Comparison of ENCODE assay signal across 17 mouse cellular contexts in the genomic region with DNA sequence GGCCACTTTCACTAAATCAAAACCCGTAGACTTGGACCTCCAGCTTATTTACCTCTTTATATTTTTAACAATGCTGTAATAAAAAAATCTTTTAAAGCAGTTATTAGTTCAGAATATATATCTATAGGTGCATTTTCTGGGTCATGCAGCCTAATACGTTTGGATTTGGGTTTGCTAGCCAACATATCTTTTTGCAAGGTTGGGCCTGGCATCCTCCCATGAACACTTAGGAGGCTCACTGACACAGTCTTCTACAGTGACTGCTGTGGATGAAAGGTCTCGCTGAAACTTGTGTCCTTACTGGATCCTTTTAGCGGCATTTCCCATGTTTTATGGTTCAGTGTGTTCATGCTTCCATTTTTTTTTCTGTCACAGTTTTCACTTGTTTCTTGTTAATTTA. TPM values are rescaled to one million over a fixed set of nuclear protein-coding genes. Genes with fewer than 3 reads are reported as not detected.
"Had no signal": no experiment of that assay in that cellular context is flagged by ENCODE, and none has a peak within 500 bp of the region (broad histone marks: within the 10 kb centered on the region; RNA-seq: fewer than 3 reads in every experiment).

No protein-coding gene starts in this region.

- H3K9me3 ChIP-seq: neural tube, embryonic 13.5 days; neural tube, embryonic 15.5 days; stomach, embryonic 15.5 days had no signal

- H3K27me3 ChIP-seq: neural tube, embryonic 13.5 days; neural tube, embryonic 15.5 days; stomach, embryonic 15.5 days had no signal

- H3K4me2 ChIP-seq: neural tube, embryonic 13.5 days; neural tube, embryonic 15.5 days; stomach, embryonic 15.5 days had no signal

- DNase-seq: retina, postnatal 1 day; right cerebral cortex, adult 18-20 months; right cerebral cortex, postnatal 14 days; right cerebral cortex, postnatal 25 days; right cerebral cortex, postnatal 4 days; spleen, adult 18-20 months; thymus, adult 18-20 months; thymus, adult 2 months; thymus, postnatal 14 days; thymus, postnatal 25 days; thymus, postnatal 36 days; thymus, postnatal 4 days had no signal

- H3K4me3 ChIP-seq: neural tube, embryonic 13.5 days; neural tube, embryonic 15.5 days; stomach, embryonic 15.5 days had no signal

- H3K4me1 ChIP-seq: neural tube, embryonic 13.5 days; neural tube, embryonic 15.5 days; stomach, embryonic 15.5 days had no signal

- H3K36me3 ChIP-seq: neural tube, embryonic 13.5 days; neural tube, embryonic 15.5 days; stomach, embryonic 15.5 days had no signal

- H3K27ac ChIP-seq: neural tube, embryonic 13.5 days; neural tube, embryonic 15.5 days; stomach, embryonic 15.5 days; stomach, postnatal 0 days had no signal

- H3K9ac ChIP-seq: neural tube, embryonic 13.5 days; neural tube, embryonic 15.5 days; stomach, embryonic 15.5 days had no signal

RNA-seq across cellular contexts. Expression of a gene that starts 21.6 kb away (rescaled TPM):
- total RNA-seq: neutrophil, adult 5-6 weeks had no signal
